Mouse (Mus musculus) midbrain, postnatal 0 days (tissue): ENCODE results near the gene Amot. TPM values are rescaled to one million over a fixed set of nuclear protein-coding genes. Genes with fewer than 3 reads are reported as not detected.

Source experiments
- ATAC-seq: fragments of 200-750 bp; cut with Nextera tagmentation; 2 replicates; pipeline ENCODE4 v1.8.0; 2017; ENCODE audit warnings: moderate number of reproducible peaks, mild to moderate bottlenecking, moderate TSS enrichment, moderate library complexity; ENCODE audit not compliant: low FRiP score
- DNase-seq: peaks from one replicate; pipeline ENCODE4 v3.0.0-alpha.2; 2015; ENCODE audit warnings: low spot score
- H3K27ac ChIP-seq: fragments of 300-500 bp; sonication (generic); 2 replicates; pipeline ENCODE4 v1.5.1; 2014; ENCODE audit warnings: low read depth, mild to moderate bottlenecking, low read length, mixed read lengths
- H3K27me3 ChIP-seq: fragments of 300-500 bp; sonication (generic); 2 replicates; pipeline ENCODE4 v1.6.1; 2014; ENCODE audit warnings: low read length, control low read depth, mixed read lengths; ENCODE audit not compliant: insufficient read depth
- H3K36me3 ChIP-seq: fragments of 300-500 bp; sonication (generic); 2 replicates; pipeline ENCODE4 v1.6.1; 2014; ENCODE audit warnings: low read length, control low read depth, mixed read lengths; ENCODE audit not compliant: insufficient read depth
- H3K4me1 ChIP-seq: fragments of 300-500 bp; sonication (generic); 2 replicates; pipeline ENCODE4 v1.6.1; 2014; ENCODE audit warnings: mild to moderate bottlenecking, control low read depth, antibody characterized with exemption, low read length, mixed read lengths; ENCODE audit not compliant: insufficient read depth
- H3K4me2 ChIP-seq: fragments of 300-500 bp; sonication (generic); 2 replicates; pipeline ENCODE4 v1.6.1; 2014; ENCODE audit warnings: low read depth, mild to moderate bottlenecking, low read length, mixed read lengths; ENCODE audit not compliant: poor library complexity, severe bottlenecking
- H3K4me3 ChIP-seq: fragments of 300-500 bp; sonication (generic); 2 replicates; pipeline ENCODE4 v1.5.1; 2014; ENCODE audit warnings: low read depth, mild to moderate bottlenecking, low read length, moderate library complexity
- H3K9ac ChIP-seq: fragments of 300-500 bp; sonication (generic); replicated peaks from 2 replicates; pipeline ENCODE4 v1.6.1; 2014; ENCODE audit warnings: mild to moderate bottlenecking, low read length, moderate library complexity, mixed read lengths; ENCODE audit not compliant: poor library complexity, severe bottlenecking
- H3K9me3 ChIP-seq: fragments of 300-500 bp; sonication (generic); 2 replicates; pipeline ENCODE4 v1.6.1; 2016; ENCODE audit warnings: low read length, control low read depth
- CTCF ChIP-seq: IDR thresholded peaks from 2 replicates; pipeline ENCODE4 v1.5.1; 2016; ENCODE audit warnings: antibody characterized with exemption, mild to moderate bottlenecking
- WGBS: fragments of 180-500 bp; shearing (Covaris S2); extraction: QIAGEN DNeasy Blood & Tissue Kit; methylation state at CpG from one replicate; pipeline ENCODE4 v1.1.7; 2014; 5-methylcytosine and 5-hydroxymethylcytosine counted together
- polyA plus RNA-seq: library from polyadenylated mRNA; unstranded; fragments of >200 nt; fragmentation: Nextera tagmentation; extraction: Ambion mirVana; gene quantifications from 2 replicates; pipeline ENCODE4 v1.2.1, GENCODE M21; 2015
- total RNA-seq: library from RNA; depleted of rRNA; stranded (reverse); fragments of >200 nt; gene quantifications from 2 replicates; pipeline ENCODE4 v1.2.3, GENCODE M21; 2014; rRNA removed

Amot gene
- total and polyA plus RNA-seq, 2 experiments from 2014 or later: 6.2 to 22.3 TPM

DNA sequence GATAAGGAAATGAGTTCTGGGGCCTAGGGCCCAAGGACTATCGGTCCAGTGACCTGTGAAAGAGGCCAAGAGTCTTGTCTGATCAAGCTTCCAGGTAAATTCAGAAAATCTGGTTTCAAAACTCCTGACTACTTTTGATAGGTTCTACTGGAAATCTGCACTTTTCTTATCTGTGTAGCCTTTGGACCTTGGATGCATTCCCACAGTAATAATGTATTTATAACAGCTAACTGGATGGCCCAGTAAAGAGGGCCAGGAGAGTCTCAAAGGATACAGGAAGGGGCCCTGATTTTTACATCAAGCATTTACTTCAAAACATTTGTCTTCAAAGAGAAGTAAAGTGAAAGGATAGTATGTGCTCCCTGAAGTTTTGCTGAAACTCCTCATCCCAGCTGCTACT lies 90.7 kb downstream of the Amot start:
- no peaks in the 10 kb centered on the region for H3K36me3 ChIP-seq
- no peak overlapping the region for H3K4me2 ChIP-seq
- no peaks in the 10 kb centered on the region for H3K4me1 ChIP-seq
- TF ChIP-seq CTCF: no peak
- no peak overlapping the region for H3K4me3 ChIP-seq
- no peaks in the 10 kb centered on the region for H3K27me3 ChIP-seq
- no peak for ATAC-seq
- DNase-seq: no peak
- WGBS: 83% methylated on average over 1 of the region's 1 CpGs
- H3K27ac ChIP-seq: no peak overlapping the region
- H3K9ac ChIP-seq: no peak overlapping the region
- H3K9me3 ChIP-seq: no peaks in the 10 kb centered on the region

DNA sequence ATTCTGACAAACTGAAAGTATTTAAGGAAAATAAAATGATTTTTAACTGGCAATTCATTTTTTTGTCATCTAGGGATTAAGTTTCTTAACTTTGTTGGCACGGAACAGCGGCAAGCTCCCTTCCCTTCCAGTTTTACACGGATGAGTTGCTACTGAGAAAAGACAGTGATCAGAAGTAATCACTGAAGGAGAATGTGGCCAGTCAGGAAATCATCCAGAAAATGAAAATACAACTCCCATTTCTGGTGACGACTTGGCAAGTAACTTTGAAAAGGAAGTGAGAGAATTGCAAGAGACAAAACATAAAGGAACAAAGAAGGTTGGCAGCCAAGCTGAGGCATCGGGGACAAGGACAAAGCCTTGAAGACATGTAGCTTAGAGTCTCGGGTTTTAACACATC lies 93.6 kb downstream of the Amot start:
- no peak for TF ChIP-seq CTCF
- H3K36me3 ChIP-seq: no peaks in the 10 kb centered on the region

DNA sequence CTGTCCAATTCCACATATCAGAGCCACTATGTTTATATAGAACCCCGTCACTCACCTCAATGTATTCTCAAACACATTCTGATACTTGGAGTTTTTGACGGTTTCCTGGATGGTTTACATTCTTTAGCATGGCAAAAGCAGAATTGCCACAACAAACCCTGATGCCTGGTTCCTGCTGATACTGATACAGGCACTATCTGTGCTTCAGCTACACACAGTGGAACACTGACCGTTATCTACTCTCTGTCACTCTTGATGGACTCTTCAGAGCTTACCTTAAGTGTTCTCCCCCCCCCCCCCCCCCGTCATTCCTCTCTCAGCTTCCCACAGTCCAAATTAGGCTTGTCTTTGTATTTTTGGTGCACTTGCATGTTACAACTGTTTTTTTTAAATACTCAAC lies 98.9 kb downstream of the Amot start:
- Histone ChIP-seq H3K4me1 (no peaks in the 10 kb centered on the region), H3K4me3 (no peak overlapping the region), H3K27ac (no peak overlapping the region), H3K9me3 (no peaks in the 10 kb centered on the region), H3K27me3 (no peaks in the 10 kb centered on the region), H3K4me2 (no peak overlapping the region), H3K9ac (no peak overlapping the region), H3K36me3 (no peaks in the 10 kb centered on the region)
- no peak for TF ChIP-seq CTCF
- ATAC-seq (no peak), DNase-seq (no peak)
- WGBS: 77% methylated on average over 4 of the region's 4 CpGs

More for the DNA sequence above, 93.6 kb downstream of the Amot start:
- Histone ChIP-seq H3K9me3 (no peaks in the 10 kb centered on the region), H3K4me3 (no peak overlapping the region), H3K4me1 (no peaks in the 10 kb centered on the region), H3K27me3 (no peaks in the 10 kb centered on the region), H3K9ac (no peak overlapping the region), H3K27ac (no peak overlapping the region), H3K4me2 (no peak overlapping the region)
- WGBS: 30% methylated on average over 6 of the region's 6 CpGs
- DNase-seq: no peak
- ATAC-seq: no peak

DNA sequence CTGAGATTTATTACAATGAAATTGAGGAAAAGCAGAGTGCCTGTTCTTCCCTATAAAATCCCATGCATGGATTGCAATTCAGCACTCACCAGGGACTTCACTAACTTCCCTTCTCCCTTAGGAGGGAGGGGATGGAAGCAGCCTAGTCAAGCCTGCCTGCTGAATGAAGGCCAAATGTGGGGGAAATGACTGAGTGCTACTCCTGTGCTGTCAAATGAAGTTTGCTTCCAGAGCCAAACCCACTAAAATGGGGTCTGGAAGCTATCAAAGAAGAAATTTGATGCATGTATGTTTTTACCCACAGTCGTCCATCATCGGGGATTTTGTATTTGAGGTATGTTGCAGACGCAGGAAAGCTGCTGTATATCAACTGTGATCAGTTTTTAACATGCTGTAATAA lies 103.1 kb downstream of the Amot start:
- H3K4me1 ChIP-seq: no peaks in the 10 kb centered on the region
- no peaks in the 10 kb centered on the region for H3K36me3 ChIP-seq
- H3K9me3 ChIP-seq: no peaks in the 10 kb centered on the region
- H3K9ac ChIP-seq: no peak overlapping the region
- DNase-seq (no peak), ATAC-seq (no peak)
- no peak overlapping the region for H3K27ac ChIP-seq
- H3K4me2 ChIP-seq: no peak overlapping the region
- no peak for TF ChIP-seq CTCF
- no peaks in the 10 kb centered on the region for H3K27me3 ChIP-seq
- H3K4me3 ChIP-seq: no peak overlapping the region
- 72% methylated on average over 3 of the region's 3 CpGs for WGBS

DNA sequence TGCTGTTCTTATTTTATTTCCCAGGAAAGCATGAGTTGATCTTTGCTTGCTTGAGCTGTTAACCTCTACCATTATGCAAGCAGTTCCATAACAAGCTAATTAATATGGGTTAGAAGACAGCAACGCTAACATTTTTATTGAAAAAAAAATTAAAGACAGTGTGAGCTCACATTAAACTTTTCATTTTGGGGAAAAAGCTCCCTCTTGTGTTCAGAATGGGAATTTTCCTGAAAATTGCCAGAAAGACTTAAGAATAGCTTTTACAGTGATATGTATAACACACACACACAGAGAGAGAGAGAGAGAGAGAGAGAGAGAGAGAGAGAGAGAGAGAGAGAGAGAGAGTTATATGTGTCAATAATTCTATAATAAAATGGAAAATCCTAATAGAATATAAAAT lies 105.7 kb downstream of the Amot start:
- no peak overlapping the region for H3K9ac ChIP-seq
- no peak overlapping the region for H3K4me2 ChIP-seq
- no peaks in the 10 kb centered on the region for H3K27me3 ChIP-seq
- H3K36me3 ChIP-seq: no peaks in the 10 kb centered on the region
- H3K4me1 ChIP-seq: no peaks in the 10 kb centered on the region
- H3K27ac ChIP-seq: no peak overlapping the region
- ATAC-seq (no peak), DNase-seq (peak; percentile 54)
- H3K9me3 ChIP-seq: no peaks in the 10 kb centered on the region
- peak; percentile 67 for TF ChIP-seq CTCF
- 17% methylated on average over 1 of the region's 1 CpGs for WGBS
- H3K4me3 ChIP-seq: no peak overlapping the region

Other genes with a start within 250 kb of the Amot start
- 0.27 TPM in 1 of 2 replicates, not detected in the other for gene Lhfpl1, start 156.1 kb downstream of the Amot start, total RNA-seq
- 0.30 TPM in 1 of 2 replicates, not detected in the other for gene Lhfpl1, start 156.1 kb downstream of the Amot start, polyA plus RNA-seq